22 mouse cellular contexts compared by ENCODE assay signal in genomic region chr7:96975914-96976313, GRCm38 (mm10). TPM values are rescaled to one million over a fixed set of nuclear protein-coding genes. Genes with fewer than 3 reads are reported as not detected.
DNase-seq lines count a peak whose midpoint lies in the region; ATAC-seq and TF ChIP-seq lines count a peak whose summit lies in the region.
"Had no signal": no experiment of that assay in that cellular context is flagged by ENCODE, and none has a peak within 500 bp of the region (broad histone marks: within the 10 kb centered on the region; RNA-seq: fewer than 3 reads in every experiment).

No protein-coding gene starts in this region.

- intact Hi-C loops in heart, postnatal 25 days (cut with DNase I) = loop anchor here (10.0 kb wide), 1 partner anchor 509 kb away; the partner anchor contains the start of gene Ints4

- 55% methylated on average over 5 of the region's 5 CpGs for WGBS in heart, postnatal 0 days
- WGBS in stomach, postnatal 0 days = 77% methylated on average over 5 of the region's 5 CpGs
- WGBS in kidney, embryonic 16.5 days = 84% methylated on average over 5 of the region's 5 CpGs

- TF ChIP-seq RAD21 in MEL (IDR thresholded peaks at IDR 0.05; ENCODE audit: low read depth, low read length) = no peak

- DNase-seq in heart, postnatal 0 days (ENCODE audit: low spot score) = peak; percentile 49
- no peak for DNase-seq in heart, postnatal 25 days (ENCODE audit: low spot score)
- peak; percentile 36 for DNase-seq in MEL (ENCODE audit: low read depth, low spot score)
- DNase-seq in stomach, postnatal 0 days (ENCODE audit: low spot score) = no peak
- no peak for DNase-seq in spleen, adult 18-20 months
- DNase-seq: cerebellum, adult 18-20 months; cerebellum, postnatal 25 days; embryo, embryonic 11 days; gastrocnemius, adult 2 months; layer of hippocampus, adult 9-11 months; thymus, postnatal 14 days had no signal

- TF ChIP-seq EP300 in heart, postnatal 0 days (IDR thresholded peaks at IDR 0.05; ENCODE audit: low read depth) = no peak
- TF ChIP-seq EP300 in MEL (IDR thresholded peaks at IDR 0.05; ENCODE audit: low read depth in 1 of 2, low read length in 2 of 2) = no peak
- TF ChIP-seq EP300 in stomach, postnatal 0 days (optimal IDR thresholded peaks at IDR 0.05) = no peak

- no peak overlapping the region for H3K4me3 ChIP-seq in heart, postnatal 0 days (ENCODE audit: low read depth, low read length)
- H3K4me3 ChIP-seq in MEL (ENCODE audit: control insufficient read depth in 1 of 2, insufficient read depth in 1 of 2, low read depth in 2 of 2, low read length in 2 of 2) = no peak overlapping the region
- no peak overlapping the region for H3K4me3 ChIP-seq in bone marrow macrophage, adult 2 months (ENCODE audit: insufficient read depth, low read length)
- H3K4me3 ChIP-seq in stomach, postnatal 0 days (ENCODE audit: low read depth, low read length) = no peak overlapping the region
- no peak overlapping the region for H3K4me3 ChIP-seq in kidney, embryonic 16.5 days (ENCODE audit: low read length)
- H3K4me3 ChIP-seq: embryonic facial prominence, embryonic 13.5 days; erythroblast, embryonic 14.5 days; forebrain, embryonic 13.5 days; gastrocnemius, adult 2 months; hindbrain, embryonic 12.5 days; lung, embryonic 15.5 days had no signal

- H3K27me3 ChIP-seq in heart, postnatal 0 days (ENCODE audit: control insufficient read depth, insufficient read depth, low read length) = no peaks in the 10 kb centered on the region
- no peaks in the 10 kb centered on the region for H3K27me3 ChIP-seq in MEL (ENCODE audit: control insufficient read depth in 1 of 2, insufficient read depth in 2 of 2, low read length in 2 of 2)
- no peaks in the 10 kb centered on the region for H3K27me3 ChIP-seq in stomach, postnatal 0 days (ENCODE audit: control insufficient read depth, insufficient read depth, low read length)
- H3K27me3 ChIP-seq in kidney, embryonic 16.5 days (ENCODE audit: insufficient read depth, low read length) = no peaks in the 10 kb centered on the region
- H3K27me3 ChIP-seq: embryonic facial prominence, embryonic 13.5 days; forebrain, embryonic 13.5 days; hindbrain, embryonic 12.5 days; lung, embryonic 15.5 days had no signal

- peak; percentile 67 for ATAC-seq in heart, postnatal 0 days (ENCODE audit: insufficient read depth, low read depth)
- ATAC-seq in stomach, postnatal 0 days (ENCODE audit: low FRiP score, low TSS enrichment) = peak; percentile 57
- no peak for ATAC-seq in kidney, embryonic 16.5 days (ENCODE audit: low FRiP score, low TSS enrichment)
- ATAC-seq: forebrain, embryonic 13.5 days; intestine, postnatal 0 days had no signal

- H3K9me3 ChIP-seq in heart, postnatal 0 days (replicated peaks; ENCODE audit: control insufficient read depth, low read length) = no peaks in the 10 kb centered on the region
- no peaks in the 10 kb centered on the region for H3K9me3 ChIP-seq in MEL (replicated peaks; ENCODE audit: insufficient read depth, low read length)
- H3K9me3 ChIP-seq in stomach, postnatal 0 days (ENCODE audit: control insufficient read depth, low read length) = no peaks in the 10 kb centered on the region
- no peaks in the 10 kb centered on the region for H3K9me3 ChIP-seq in kidney, embryonic 16.5 days (ENCODE audit: low read length)
- H3K9me3 ChIP-seq: embryonic facial prominence, embryonic 13.5 days; forebrain, embryonic 13.5 days; hindbrain, embryonic 12.5 days; lung, embryonic 15.5 days had no signal

- H3K79me2 ChIP-seq in MEL (ENCODE audit: control insufficient read depth, insufficient read depth, low read length, poor library complexity) = no peaks in the 10 kb centered on the region

- no peaks in the 10 kb centered on the region for H3K4me1 ChIP-seq in heart, postnatal 0 days (ENCODE audit: control insufficient read depth, insufficient read depth)
- H3K4me1 ChIP-seq in MEL (ENCODE audit: control insufficient read depth in 1 of 2, insufficient read depth in 2 of 2, low read length in 2 of 2) = peaks cover 12% of the 10 kb centered on the region in 2 experiments
- H3K4me1 ChIP-seq in bone marrow macrophage, adult 2 months (ENCODE audit: control insufficient read depth, insufficient read depth, low read length) = peaks cover 19% of the 10 kb centered on the region
- H3K4me1 ChIP-seq in stomach, postnatal 0 days (replicated peaks; ENCODE audit: control insufficient read depth, insufficient read depth) = no peaks in the 10 kb centered on the region
- H3K4me1 ChIP-seq in kidney, embryonic 16.5 days (ENCODE audit: insufficient read depth, low read length) = peaks cover 9% of the 10 kb centered on the region; the same call in 1 of the 2 replicates
- H3K4me1 ChIP-seq: embryonic facial prominence, embryonic 13.5 days; hindbrain, embryonic 12.5 days had no signal

- H3K27ac ChIP-seq in heart, postnatal 0 days (ENCODE audit: low read depth) = no peak overlapping the region; the same call in 1 of the 2 replicates
- H3K27ac ChIP-seq in MEL (ENCODE audit: control insufficient read depth, low read depth, low read length) = no peak overlapping the region
- H3K27ac ChIP-seq in bone marrow macrophage, adult 2 months (ENCODE audit: insufficient read depth, low read depth, low read length) = peak overlapping the region; percentile 82
- no peak overlapping the region for H3K27ac ChIP-seq in stomach, postnatal 0 days (replicated peaks)
- H3K27ac ChIP-seq in kidney, embryonic 16.5 days (ENCODE audit: low read length) = no peak overlapping the region
- H3K27ac ChIP-seq: embryonic facial prominence, embryonic 13.5 days; forebrain, embryonic 13.5 days; gastrocnemius, adult 2 months; hindbrain, embryonic 12.5 days; kidney, postnatal 0 days; liver, embryonic 14.5 days; lung, embryonic 15.5 days had no signal

- no peaks in the 10 kb centered on the region for H3K36me3 ChIP-seq in heart, postnatal 0 days (replicated peaks; ENCODE audit: control insufficient read depth, insufficient read depth, low read length)
- peaks cover 7 to 17% of the 10 kb centered on the region in 2 experiments for H3K36me3 ChIP-seq in MEL (ENCODE audit: control insufficient read depth in 1 of 2, insufficient read depth in 2 of 2, low read length in 2 of 2)
- H3K36me3 ChIP-seq in stomach, postnatal 0 days (ENCODE audit: control insufficient read depth, insufficient read depth, low read length) = 0 out of 2 replicates have a peak, but pooled peaks cover 2% of the 10 kb centered on the region
- no peaks in the 10 kb centered on the region for H3K36me3 ChIP-seq in kidney, embryonic 16.5 days (ENCODE audit: insufficient read depth, low read length)
- H3K36me3 ChIP-seq: embryonic facial prominence, embryonic 13.5 days; hindbrain, embryonic 12.5 days; lung, embryonic 15.5 days had no signal

- no peak for TF ChIP-seq CTCF in heart, postnatal 0 days (IDR thresholded peaks at IDR 0.05; ENCODE audit: low read depth)
- no peak; a peak in 1 of 6 replicates for TF ChIP-seq CTCF in MEL (IDR thresholded peaks at IDR 0.05 in 2 of 3, conservative IDR thresholded peaks at IDR 0.05 in 1 of 3; ENCODE audit: control insufficient read depth in 1 of 3, insufficient read depth in 1 of 3, low read depth in 2 of 3, low read length in 3 of 3, poor library complexity in 1 of 3, severe bottlenecking in 1 of 3)
- TF ChIP-seq CTCF in bone marrow macrophage, adult 2 months (IDR thresholded peaks at IDR 0.05; ENCODE audit: low read depth, low read length) = no peak
- no peak for TF ChIP-seq CTCF in stomach, postnatal 0 days (IDR thresholded peaks at IDR 0.05; ENCODE audit: low read depth)

- no peak overlapping the region for H3K9ac ChIP-seq in heart, postnatal 0 days (replicated peaks; ENCODE audit: low read depth, low read length)
- no peak overlapping the region for H3K9ac ChIP-seq in MEL (ENCODE audit: control insufficient read depth, low read depth, low read length, poor library complexity, severe bottlenecking)
- H3K9ac ChIP-seq in stomach, postnatal 0 days (ENCODE audit: low read length) = no peak overlapping the region
- no peak overlapping the region for H3K9ac ChIP-seq in kidney, embryonic 16.5 days (replicated peaks; ENCODE audit: low read length)
- H3K9ac ChIP-seq: embryonic facial prominence, embryonic 13.5 days; forebrain, embryonic 13.5 days; hindbrain, embryonic 12.5 days; liver, embryonic 14.5 days; lung, embryonic 15.5 days had no signal

- no peak overlapping the region for H3K4me2 ChIP-seq in heart, postnatal 0 days (ENCODE audit: low read depth, low read length)
- no peak overlapping the region for H3K4me2 ChIP-seq in stomach, postnatal 0 days (replicated peaks; ENCODE audit: low read depth)
- H3K4me2 ChIP-seq in kidney, embryonic 16.5 days (replicated peaks; ENCODE audit: low read depth, low read length) = no peak overlapping the region
- H3K4me2 ChIP-seq: embryonic facial prominence, embryonic 13.5 days; forebrain, embryonic 13.5 days; hindbrain, embryonic 12.5 days; lung, embryonic 15.5 days; midbrain, embryonic 11.5 days had no signal

- no peak for TF ChIP-seq POLR2A in MEL (IDR thresholded peaks at IDR 0.05; ENCODE audit: control insufficient read depth in 1 of 2, insufficient read depth in 1 of 2, low read depth in 1 of 2, low read length in 2 of 2, poor library complexity in 1 of 2)
- no peak for TF ChIP-seq POLR2A in bone marrow macrophage, adult 2 months (IDR thresholded peaks at IDR 0.05; ENCODE audit: borderline replicate concordance, low read depth, low read length)

TF ChIP-seq in MEL, 35 proteins besides CTCF, POLR2A, EP300 and RAD21:
- TF ChIP-seq CHD2 (IDR thresholded peaks at IDR 0.05; ENCODE audit: low read length) = no peak
- TF ChIP-seq MEF2A (IDR thresholded peaks at IDR 0.05; ENCODE audit: extremely low read depth, insufficient replicate concordance, low read depth, low read length, poor library complexity, severe bottlenecking) = no peak
- TF ChIP-seq TBP (IDR thresholded peaks at IDR 0.05; ENCODE audit: low read depth, low read length) = no peak
- no peak for TF ChIP-seq SIN3A (IDR thresholded peaks at IDR 0.05; ENCODE audit: low read length)
- no peak for TF ChIP-seq MYB (IDR thresholded peaks at IDR 0.05; ENCODE audit: low read depth, low read length)
- TF ChIP-seq USF2 (IDR thresholded peaks at IDR 0.05; ENCODE audit: borderline replicate concordance in 1 of 2, insufficient read depth in 1 of 2, low read depth in 1 of 2, low read length in 2 of 2) = no peak
- TF ChIP-seq GATA1 (IDR thresholded peaks at IDR 0.05; ENCODE audit: low read depth, low read length) = no peak

RNA-seq across cellular contexts. Expression of gene Nars2, which starts 24.6 kb away (rescaled TPM):
- total RNA-seq in heart, postnatal 0 days (2014; rRNA removed; ENCODE audit: low replicate concordance) = 11.8 and 19.1 TPM in 2 replicates
- polyA plus RNA-seq in heart, postnatal 0 days (2015; fragmentation: Nextera tagmentation; extraction: Ambion mirVana) = 17.0 and 17.8 TPM in 2 replicates
- 10 to 100 TPM; 19.6 to 20.3 TPM for total RNA-seq in heart, postnatal 25 days (2021)
- total RNA-seq in MEL (2012; rRNA removed) = 12.7 and 14.7 TPM in 2 replicates
- 10 to 100 TPM in 1 of 2 experiments, not detected in 1; 22.9 TPM for polyA plus RNA-seq in MEL (2012; ENCODE audit: insufficient read depth in 1 of 2, insufficient read length in 2 of 2, low read depth in 1 of 2, low replicate concordance in 2 of 2, missing spikeins in 1 of 2)
- 2.8 and 3.9 TPM in 2 replicates for polyA plus RNA-seq in bone marrow macrophage, adult 2 months (2012; ENCODE audit: insufficient read depth, insufficient read length, missing spikeins)
- polyA plus RNA-seq in stomach, postnatal 0 days (2015; fragmentation: Nextera tagmentation; extraction: Ambion mirVana) = 14.5 and 17.2 TPM in 2 replicates
- polyA plus RNA-seq in kidney, embryonic 16.5 days (2015; fragmentation: Nextera tagmentation; extraction: Ambion mirVana) = 30.8 and 31.6 TPM in 2 replicates

Comparison
In these comparisons a context has a peak if more than half of its experiments do, and no peak if none do; other contexts are left out.
1. DNase-seq: peak in heart, postnatal 0 days (single experiment) and MEL (single experiment); none in heart, postnatal 25 days (single experiment), stomach, postnatal 0 days (single experiment) and spleen, adult 18-20 months (0 of 2).